Mouse (Mus musculus): ENCODE measurements around the gene Tcp11l1. TPM values are rescaled to one million over a fixed set of nuclear protein-coding genes. Genes with fewer than 3 reads are reported as not detected.

The Tcp11l1 gene
- total RNA-seq, 2 experiments from 2014 or later: 7.1 to 9.5 TPM

Other genes starting within 250 kb of the Tcp11l1 start
- gene Hipk3, start 217.7 kb downstream of the Tcp11l1 start, total RNA-seq (2021): 100 to 1,000 TPM; 148 to 153 TPM
- 10 to 100 TPM; 22.6 to 28.9 TPM for gene Cstf3, start 121.6 kb downstream of the Tcp11l1 start, total RNA-seq (2021)
- not detected for gene Pin1rt1, start 4.2 kb upstream of the Tcp11l1 start, total RNA-seq (2021)
- gene Depdc7, start 30.7 kb upstream of the Tcp11l1 start, total RNA-seq (2021): 1 to 10 TPM; 2.4 to 3.3 TPM
- gene Qser1, start 104.6 kb upstream of the Tcp11l1 start, total RNA-seq (2021): 10 to 100 TPM; 27.6 to 28.5 TPM
- 1 to 10 TPM in 1 of 2 experiments, under 1 TPM in 1; 0.78 to 1.6 TPM for gene Prrg4, start 137.7 kb upstream of the Tcp11l1 start, total RNA-seq (2021)
- 1 to 10 TPM; 3.1 to 4.1 TPM for gene Ccdc73, start 155.6 kb upstream of the Tcp11l1 start, total RNA-seq (2021)

Measured in gastrocnemius, postnatal 4 days (tissue).